Mouse (Mus musculus): Measurements from ENCODE around the gene Ppp1r14c. TPM values are rescaled to one million over a fixed set of nuclear protein-coding genes. Genes with fewer than 3 reads are reported as not detected.

Ppp1r14c gene
- total and polyA plus RNA-seq, 3 experiments: not detected

GRCm38 (mm10) chr10:3408036-3408661 is 42.3 kb downstream of the Ppp1r14c start:
- in situ Hi-C loops (cut with MboI; ENCODE audit: low pct_ligation_motif_present, low pct_unique_long_range_greater_than_20kb, low sequenced_read_pairs) (no loop called here), dilution Hi-C loops (cut with MboI; ENCODE audit: extremely low pct_ligation_motif_present, extremely low pct_unique_long_range_greater_than_20kb, low sequenced_read_pairs) (no loop called here)
- no peaks in the 10 kb centered on the region for H3K9me3 ChIP-seq (replicated peaks; ENCODE audit: low read length)
- no peak overlapping the region for H3K4me2 ChIP-seq (ENCODE audit: insufficient read depth, low read depth, poor library complexity, severe bottlenecking)
- H3K4me1 ChIP-seq (ENCODE audit: control insufficient read depth in 1 of 2, insufficient read depth in 2 of 2): peaks cover 0 to 48% of the 10 kb centered on the region in 2 experiments; a peak in 2 of 4 replicates
- no peaks in the 10 kb centered on the region for H3K36me3 ChIP-seq (replicated peaks in 1 of 2; ENCODE audit: control insufficient read depth in 1 of 2, insufficient read depth in 1 of 2, low read length in 1 of 2)
- H3K79me2 ChIP-seq (replicated peaks; ENCODE audit: control insufficient read depth, extremely low read depth, insufficient read depth, poor library complexity, severe bottlenecking): no peaks in the 10 kb centered on the region
- H3K4me3 ChIP-seq (replicated peaks in 1 of 3; ENCODE audit: low read depth in 2 of 3, low read length in 2 of 3, poor library complexity in 1 of 3): no peak overlapping the region
- no peak overlapping the region for H3K9ac ChIP-seq (ENCODE audit: insufficient read depth, low read depth)
- no peaks in the 10 kb centered on the region for H3K27me3 ChIP-seq (replicated peaks)
- no peak for TF ChIP-seq E2F4 (IDR thresholded peaks at IDR 0.05; ENCODE audit: insufficient replicate concordance, low read depth, low read length)
- TF ChIP-seq SMC3 (IDR thresholded peaks at IDR 0.05; ENCODE audit: low read depth, low read length): no peak
- no peak for TF ChIP-seq POLR2A (IDR thresholded peaks at IDR 0.05; ENCODE audit: low read depth, low read length)
- no peak for TF ChIP-seq EP300 (IDR thresholded peaks at IDR 0.05; ENCODE audit: low read length)
- no peak for TF ChIP-seq ZNF384 (IDR thresholded peaks at IDR 0.05; ENCODE audit: low read depth, low read length)
- no peak for DNase-seq (ENCODE audit: extremely low read depth)
- H3K27ac ChIP-seq (ENCODE audit: insufficient read depth, low read depth): no peak overlapping the region

DNA sequence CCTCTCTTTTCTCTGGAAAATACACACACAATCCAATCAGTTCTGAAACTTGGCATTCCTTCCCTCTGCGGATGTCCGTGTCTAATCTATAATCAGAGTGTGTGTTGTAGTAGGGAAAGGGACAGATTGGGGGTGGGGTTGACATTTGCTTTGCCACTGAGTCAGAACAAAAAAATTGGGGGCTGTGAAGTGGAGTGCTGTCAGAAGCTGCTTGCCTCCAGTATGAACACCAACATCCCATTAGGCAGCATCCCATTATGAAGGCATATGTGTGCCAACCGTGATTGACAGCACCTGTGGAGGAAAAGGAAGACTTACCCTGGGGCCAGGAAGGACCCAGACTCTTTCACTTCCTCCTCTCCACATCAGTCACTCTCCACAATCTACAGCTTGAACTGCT is 42.8 kb downstream of the Ppp1r14c start:
- no peak overlapping the region for H3K9ac ChIP-seq (ENCODE audit: insufficient read depth, low read depth)

DNA sequence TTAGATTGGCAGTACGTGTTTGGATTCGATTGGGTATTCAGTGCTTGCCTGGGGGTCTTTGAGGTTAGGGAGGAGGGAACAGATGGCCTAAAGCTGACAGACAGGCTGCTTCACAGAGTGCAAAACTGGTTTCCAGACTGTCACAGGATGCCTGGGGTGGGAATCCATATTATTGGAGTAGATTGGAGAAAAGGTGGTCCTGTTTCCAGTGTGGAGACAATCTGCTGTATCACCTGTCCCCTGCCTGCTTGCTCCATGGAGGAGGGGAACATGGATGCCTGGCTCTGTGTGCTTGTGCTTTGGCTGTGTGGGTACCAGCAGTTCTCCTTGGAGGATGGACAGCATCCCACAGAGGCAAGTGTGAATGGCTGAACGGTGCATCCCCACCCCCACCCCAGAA is 45.4 kb downstream of the Ppp1r14c start:
- no peak overlapping the region for H3K27ac ChIP-seq (ENCODE audit: insufficient read depth, low read depth)
- no peaks in the 10 kb centered on the region for H3K36me3 ChIP-seq (replicated peaks in 1 of 2; ENCODE audit: control insufficient read depth in 1 of 2, insufficient read depth in 1 of 2, low read length in 1 of 2)
- TF ChIP-seq ZKSCAN1 (IDR thresholded peaks at IDR 0.05; ENCODE audit: borderline replicate concordance, low read depth, low read length): no peak
- TF ChIP-seq CTCF (conservative IDR thresholded peaks at IDR 0.05 in 1 of 2, IDR thresholded peaks at IDR 0.05 in 1 of 2; ENCODE audit: low read depth in 2 of 2, low read length in 2 of 2): no peak
- no peak for TF ChIP-seq E2F4 (IDR thresholded peaks at IDR 0.05; ENCODE audit: insufficient replicate concordance, low read depth, low read length)
- no peak for TF ChIP-seq TCF12 (IDR thresholded peaks at IDR 0.05; ENCODE audit: low read depth, low read length)
- TF ChIP-seq CHD1 (IDR thresholded peaks at IDR 0.05; ENCODE audit: low read depth, low read length): no peak
- TF ChIP-seq MAZ (IDR thresholded peaks at IDR 0.05; ENCODE audit: low read depth, low read length): no peak
- no peak for TF ChIP-seq MEF2A (IDR thresholded peaks at IDR 0.05; ENCODE audit: borderline replicate concordance, low read depth, low read length)
- no peak for TF ChIP-seq ETS1 (conservative IDR thresholded peaks at IDR 0.05; ENCODE audit: low read depth, low read length)
- TF ChIP-seq RAD21 (IDR thresholded peaks at IDR 0.05; ENCODE audit: low read depth, low read length): no peak
- no peak for TF ChIP-seq UBTF (IDR thresholded peaks at IDR 0.05; ENCODE audit: low read depth, low read length)
- no peak for TF ChIP-seq HCFC1 (IDR thresholded peaks at IDR 0.05; ENCODE audit: low read depth, low read length)
- H3K4me3 ChIP-seq (replicated peaks in 1 of 3; ENCODE audit: low read depth in 2 of 3, low read length in 2 of 3, poor library complexity in 1 of 3): no peak overlapping the region
- in situ Hi-C loops (cut with MboI; ENCODE audit: low pct_ligation_motif_present, low pct_unique_long_range_greater_than_20kb, low sequenced_read_pairs) (no loop called here), dilution Hi-C loops (cut with MboI; ENCODE audit: extremely low pct_ligation_motif_present, extremely low pct_unique_long_range_greater_than_20kb, low sequenced_read_pairs) (no loop called here)
- H3K9me3 ChIP-seq (replicated peaks; ENCODE audit: low read length): no peaks in the 10 kb centered on the region
- no peak overlapping the region for H3K9ac ChIP-seq (ENCODE audit: insufficient read depth, low read depth)
- H3K79me2 ChIP-seq (replicated peaks; ENCODE audit: control insufficient read depth, extremely low read depth, insufficient read depth, poor library complexity, severe bottlenecking): no peaks in the 10 kb centered on the region
- no peaks in the 10 kb centered on the region for H3K27me3 ChIP-seq (replicated peaks)
- H3K4me1 ChIP-seq (ENCODE audit: control insufficient read depth in 1 of 2, insufficient read depth in 2 of 2): peaks cover 0 to 66% of the 10 kb centered on the region in 2 experiments; a peak in 2 of 4 replicates
- H3K4me2 ChIP-seq (ENCODE audit: insufficient read depth, low read depth, poor library complexity, severe bottlenecking): no peak overlapping the region
- no peak for DNase-seq (ENCODE audit: extremely low read depth)

More for the DNA sequence above, 42.8 kb downstream of the Ppp1r14c start:
- peak; percentile 34 for DNase-seq (ENCODE audit: extremely low read depth)
- Histone ChIP-seq H3K4me2 (ENCODE audit: insufficient read depth, low read depth, poor library complexity, severe bottlenecking) (no peak overlapping the region), H3K9me3 (replicated peaks; ENCODE audit: low read length) (no peaks in the 10 kb centered on the region), H3K79me2 (replicated peaks; ENCODE audit: control insufficient read depth, extremely low read depth, insufficient read depth, poor library complexity, severe bottlenecking) (no peaks in the 10 kb centered on the region), H3K36me3 (replicated peaks in 1 of 2; ENCODE audit: control insufficient read depth in 1 of 2, insufficient read depth in 1 of 2, low read length in 1 of 2) (no peaks in the 10 kb centered on the region), H3K4me3 (replicated peaks in 1 of 3; ENCODE audit: low read depth in 2 of 3, low read length in 2 of 3, poor library complexity in 1 of 3) (no peak overlapping the region), H3K27me3 (replicated peaks) (no peaks in the 10 kb centered on the region), H3K4me1 (ENCODE audit: control insufficient read depth in 1 of 2, insufficient read depth in 2 of 2) (peaks cover 0 to 54% of the 10 kb centered on the region in 2 experiments; a peak in 2 of 4 replicates), H3K27ac (ENCODE audit: insufficient read depth, low read depth) (no peak overlapping the region)
- in situ Hi-C loops (cut with MboI; ENCODE audit: low pct_ligation_motif_present, low pct_unique_long_range_greater_than_20kb, low sequenced_read_pairs) (no loop called here), dilution Hi-C loops (cut with MboI; ENCODE audit: extremely low pct_ligation_motif_present, extremely low pct_unique_long_range_greater_than_20kb, low sequenced_read_pairs) (no loop called here)
- 0 out of 2 replicates have a peak, but pooled peaks have one; percentile 22 for TF ChIP-seq EP300 (IDR thresholded peaks at IDR 0.05; ENCODE audit: low read length)
- TF ChIP-seq MAZ (IDR thresholded peaks at IDR 0.05; ENCODE audit: low read depth, low read length): no peak
- TF ChIP-seq IRF4 (IDR thresholded peaks at IDR 0.05; ENCODE audit: low read depth, low read length): peak; percentile 36; the same call in 1 of the 2 replicates
- no peak for TF ChIP-seq NELFE (IDR thresholded peaks at IDR 0.05; ENCODE audit: low read depth, low read length)
- no peak for TF ChIP-seq CHD1 (IDR thresholded peaks at IDR 0.05; ENCODE audit: low read depth, low read length)
